Mouse (Mus musculus) urinary bladder, postnatal 10 days (tissue): ENCODE measurements at regions not wholly inside any gene's neighbourhood (a gene's known extent, or its start where the extent isn't known, plus 50 kb on each side); places are given as distances from the start of the nearest gene placed in this dataset.

ENCODE experiments used
- DNase-seq: peaks from one replicate; pipeline ENCODE4 v3.0.0; 2022; ENCODE audit warnings: low spot score

DNA sequence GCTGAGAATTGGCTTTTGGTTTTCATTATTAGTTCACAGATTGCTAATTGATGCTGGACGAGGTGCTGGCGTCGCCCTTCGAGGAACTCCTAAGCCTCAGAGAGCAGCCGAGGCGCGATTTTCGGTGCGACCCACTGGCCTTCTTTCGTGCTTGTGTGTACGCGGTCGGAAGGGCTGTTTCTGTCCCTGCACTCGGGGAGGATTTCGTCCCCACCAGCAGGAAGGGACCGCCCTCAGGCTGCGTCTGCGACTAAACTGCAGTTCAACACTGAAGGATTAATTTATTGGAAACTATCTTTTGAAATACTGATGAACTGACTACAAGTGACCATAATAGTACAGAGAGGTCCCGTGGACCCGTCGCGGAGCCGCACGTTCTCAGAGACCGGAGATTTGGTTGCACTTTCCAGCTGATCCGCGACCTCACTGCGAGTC, 228.4 kb upstream of the Sall1 start:
- no peak for DNase-seq

DNA sequence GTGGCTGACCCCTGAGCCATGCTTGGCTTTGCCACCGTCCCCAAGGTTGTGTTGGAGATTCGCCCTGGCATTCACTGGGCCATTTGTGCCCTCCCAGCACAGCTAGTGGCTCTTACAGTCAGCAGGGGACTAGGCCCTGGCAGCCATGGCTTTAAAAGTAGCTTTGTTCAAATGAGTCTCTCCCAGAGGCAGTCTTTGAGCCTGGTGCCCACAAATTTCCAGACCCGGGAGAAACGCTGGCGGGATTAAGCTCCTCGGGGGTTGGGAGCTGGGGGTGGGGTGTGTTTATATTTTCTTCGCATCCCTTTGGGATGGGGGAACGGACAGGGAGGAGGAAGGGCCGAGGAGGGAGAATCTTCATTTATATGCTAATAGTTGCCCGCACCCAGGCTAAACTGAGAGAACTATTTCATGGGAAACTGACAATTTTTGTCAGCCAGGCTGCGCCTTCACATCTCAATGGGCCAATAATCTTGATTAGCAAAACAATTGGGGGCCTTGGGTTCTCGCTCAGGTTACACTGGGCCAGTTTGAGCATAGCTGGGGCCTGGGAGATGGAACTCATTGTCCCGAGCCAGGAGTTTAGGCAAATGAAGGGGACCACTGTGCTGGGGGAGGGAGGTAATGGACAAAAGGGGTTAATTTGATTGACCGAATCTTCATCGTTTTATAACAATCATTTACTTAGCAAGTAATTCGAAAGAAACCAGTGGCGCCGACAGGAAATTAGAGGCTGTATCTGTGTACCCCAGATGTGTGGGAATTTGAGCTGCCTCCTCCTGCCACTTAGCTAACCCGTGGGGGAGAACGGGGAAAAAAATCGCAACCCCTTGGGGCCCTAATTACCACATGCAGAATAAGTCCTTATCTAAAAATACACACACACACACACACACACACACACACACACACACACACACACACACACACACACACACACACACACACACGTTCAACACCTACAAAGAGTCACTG, 227.7 kb upstream of the Sall1 start:
- DNase-seq: no peak

DNA sequence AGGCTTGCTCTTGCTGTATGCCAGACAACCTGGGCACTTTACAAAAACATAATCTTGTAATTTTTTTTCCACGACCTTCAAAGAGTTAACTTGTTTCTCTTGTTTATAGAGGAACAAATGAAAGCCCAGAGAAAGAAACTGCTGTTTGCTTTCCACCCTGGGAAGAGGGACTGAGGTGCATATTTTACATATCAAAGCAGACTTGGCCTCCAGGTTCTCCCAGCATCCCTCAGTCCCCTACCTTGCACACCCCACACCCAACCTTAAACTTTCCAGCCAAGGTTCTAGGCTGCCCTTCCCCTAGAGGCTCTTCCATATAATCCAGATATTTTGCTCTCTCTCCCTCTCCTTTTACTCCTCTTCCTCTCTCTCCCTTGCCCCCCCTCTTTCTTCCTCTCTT, 226.0 kb upstream of the Sall1 start:
- no peak for DNase-seq

DNA sequence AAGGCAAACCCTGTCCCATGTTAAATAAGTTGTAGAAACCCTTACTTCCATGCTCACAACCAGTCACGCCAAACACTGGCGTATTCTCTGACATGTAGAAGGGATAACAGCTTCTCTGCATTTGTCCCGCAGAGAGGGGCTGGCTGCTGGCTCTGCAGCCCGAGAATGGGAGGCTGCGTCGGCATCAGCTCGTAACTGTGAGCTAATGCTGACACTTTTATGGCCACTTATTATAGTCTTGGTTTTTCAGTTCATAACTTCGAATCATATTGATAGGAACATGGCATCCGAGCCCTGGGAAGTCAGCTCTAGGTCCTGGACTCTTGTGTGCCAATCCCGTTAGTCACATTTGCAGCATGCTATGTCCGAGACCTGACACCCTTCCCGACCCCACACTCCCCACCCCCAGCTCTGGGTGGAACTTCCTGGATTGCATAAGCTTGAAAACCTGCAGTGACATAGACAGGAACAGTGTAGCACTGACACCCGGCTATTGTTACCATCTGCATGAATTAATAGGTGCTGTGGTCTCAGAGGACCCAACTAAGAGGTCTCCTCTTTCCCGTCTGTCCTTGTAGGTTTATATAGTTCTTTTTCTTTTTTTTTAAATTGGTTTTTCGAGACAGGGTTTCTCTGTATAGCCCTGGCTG, 217.3 kb upstream of the Sall1 start:
- no peak for DNase-seq

DNA sequence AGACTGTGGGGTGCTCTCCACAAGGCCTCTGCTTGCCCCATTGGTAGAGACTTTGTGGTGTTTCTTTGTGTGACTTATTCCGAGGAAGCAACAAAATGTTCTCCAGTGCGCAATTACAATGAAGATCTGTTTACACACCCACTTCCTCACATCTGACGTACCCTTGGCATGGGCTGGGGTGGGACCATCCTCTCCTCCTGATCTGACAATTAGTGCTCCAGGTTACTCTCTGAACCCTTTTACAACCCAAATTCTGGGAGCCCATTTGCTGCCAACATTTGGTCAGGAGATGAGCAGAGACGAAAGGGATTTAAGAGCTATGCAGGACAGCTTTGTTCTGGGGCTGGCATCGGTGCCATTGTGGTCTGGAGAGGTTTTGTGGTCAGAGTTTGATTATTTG, 215.9 kb upstream of the Sall1 start:
- DNase-seq: no peak

DNA sequence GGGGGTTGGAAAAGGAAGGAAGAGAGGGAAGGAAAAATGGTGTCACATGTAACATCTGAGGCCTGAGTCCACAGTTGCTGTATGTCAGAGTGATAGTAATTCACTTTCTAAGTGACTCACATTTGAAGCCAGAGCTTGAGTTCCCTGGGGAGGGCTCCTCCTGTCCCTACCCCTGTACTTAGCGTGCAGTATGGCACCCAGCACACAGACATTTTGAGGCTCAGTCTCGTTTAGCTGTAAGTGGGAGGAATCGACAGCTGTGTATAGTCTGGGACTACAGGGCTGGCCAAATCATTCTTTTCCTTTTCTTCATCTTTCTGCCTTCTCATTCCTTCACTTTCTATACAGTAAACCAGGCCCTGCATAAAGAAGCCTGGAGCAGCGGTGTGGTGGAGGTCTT, 202.4 kb upstream of the Sall1 start:
- DNase-seq: no peak

DNA sequence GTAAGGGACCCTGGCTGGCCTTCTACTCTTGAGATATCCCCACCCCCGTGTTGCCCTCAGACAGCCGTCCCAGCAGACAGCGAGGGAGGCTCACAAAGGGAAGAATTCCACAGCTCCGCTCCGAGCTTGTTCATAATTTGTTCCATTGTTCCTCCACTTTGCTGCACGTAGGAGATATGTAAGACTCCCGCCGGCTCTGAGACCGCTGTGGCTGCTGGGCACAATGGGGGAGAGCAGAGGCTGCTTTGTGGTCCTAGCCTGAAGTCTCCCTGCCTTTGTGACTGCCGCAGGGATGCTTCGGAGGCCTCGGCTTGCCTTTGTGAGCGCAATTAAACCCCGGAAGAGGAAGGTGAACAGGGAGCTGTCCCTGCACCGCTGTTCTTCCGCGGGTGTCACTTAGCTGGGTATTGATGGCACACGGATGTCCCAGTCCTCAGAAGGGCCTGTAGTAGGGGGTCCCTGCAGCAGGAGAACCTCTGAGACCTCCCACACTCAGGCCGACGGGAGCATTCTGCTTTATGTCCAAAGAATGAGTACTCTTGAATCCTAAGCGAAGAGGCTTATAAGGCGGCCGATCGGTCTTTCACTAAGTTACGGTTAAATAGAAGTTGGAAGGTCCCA, 201.3 kb upstream of the Sall1 start:
- no peak for DNase-seq

DNA sequence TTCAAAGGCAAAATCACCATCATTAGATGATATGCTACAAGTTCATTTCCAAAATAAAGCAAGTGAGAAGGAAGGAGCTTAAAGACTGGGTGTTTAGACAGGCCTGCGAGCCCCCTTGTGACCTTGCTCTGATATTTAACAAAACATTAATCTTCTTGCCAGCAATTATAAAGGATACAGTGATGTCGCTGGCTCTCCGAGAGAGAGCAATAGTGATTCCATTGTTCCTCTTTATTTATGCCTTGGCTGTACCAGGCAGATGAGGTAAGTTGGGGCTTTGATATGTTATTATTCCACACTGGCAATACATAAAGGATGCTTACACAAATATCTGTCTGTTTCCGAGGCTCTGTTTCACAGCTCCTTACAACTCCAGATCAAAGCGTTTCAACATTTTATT, 197.7 kb upstream of the Sall1 start:
- DNase-seq: no peak

DNA sequence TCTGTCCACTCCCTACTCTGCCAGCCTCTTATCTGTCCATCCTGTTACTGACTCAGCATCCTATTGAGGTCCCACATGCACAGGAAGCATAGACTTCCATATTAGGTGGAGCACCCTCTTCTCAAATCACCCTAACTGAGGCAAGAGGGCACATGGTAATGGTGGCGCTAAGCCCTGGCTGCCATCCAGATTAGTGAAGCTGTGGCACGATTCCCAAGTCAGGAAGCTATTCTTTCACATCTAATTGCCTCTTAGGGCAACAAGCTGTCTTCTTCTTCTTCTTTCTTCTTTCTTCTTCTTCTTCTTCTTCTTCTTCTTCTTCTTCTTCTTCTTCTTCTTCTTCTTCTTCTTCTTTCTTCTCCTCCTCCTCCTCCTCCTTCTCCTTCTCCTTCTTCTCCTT, 195.7 kb upstream of the Sall1 start:
- no peak for DNase-seq

DNA sequence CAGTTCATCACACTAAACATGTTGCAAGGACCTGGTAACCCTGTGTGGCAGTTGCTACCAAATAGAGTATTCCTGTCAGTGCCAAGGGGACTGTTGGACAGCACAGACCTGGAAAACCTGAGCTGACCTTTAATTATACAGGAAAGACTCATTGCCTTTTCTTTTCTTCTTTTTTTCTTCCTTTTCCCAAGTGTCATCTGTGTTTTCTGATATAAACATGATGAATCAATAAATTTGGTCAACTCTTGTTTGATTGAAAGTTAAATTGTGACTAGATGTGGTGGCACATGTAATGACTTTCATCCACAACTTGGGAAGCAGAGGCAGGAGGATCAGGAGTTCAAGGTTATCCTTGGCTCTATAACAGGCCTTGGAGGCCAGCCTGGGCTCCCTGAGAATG, 190.1 kb upstream of the Sall1 start:
- no peak for DNase-seq

DNA sequence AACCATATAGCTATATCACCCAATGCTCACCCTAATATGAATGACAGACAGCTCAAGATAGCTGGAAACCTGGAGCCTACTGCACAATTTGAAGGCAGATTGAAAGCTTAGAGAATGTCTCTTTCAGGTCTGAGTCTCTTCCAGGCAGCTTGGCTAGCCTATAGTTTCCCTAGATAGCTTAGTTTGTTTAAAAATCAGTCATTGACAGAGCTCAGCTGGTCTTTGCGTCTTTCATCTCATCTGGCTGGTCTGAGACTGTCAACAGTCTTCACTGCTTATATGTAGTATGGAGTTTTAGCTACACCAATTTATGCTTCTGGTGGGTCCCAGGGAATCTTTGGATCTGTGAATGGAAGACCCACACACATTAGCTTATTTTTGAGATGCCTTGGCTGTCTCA, 188.4 kb upstream of the Sall1 start:
- DNase-seq: no peak

DNA sequence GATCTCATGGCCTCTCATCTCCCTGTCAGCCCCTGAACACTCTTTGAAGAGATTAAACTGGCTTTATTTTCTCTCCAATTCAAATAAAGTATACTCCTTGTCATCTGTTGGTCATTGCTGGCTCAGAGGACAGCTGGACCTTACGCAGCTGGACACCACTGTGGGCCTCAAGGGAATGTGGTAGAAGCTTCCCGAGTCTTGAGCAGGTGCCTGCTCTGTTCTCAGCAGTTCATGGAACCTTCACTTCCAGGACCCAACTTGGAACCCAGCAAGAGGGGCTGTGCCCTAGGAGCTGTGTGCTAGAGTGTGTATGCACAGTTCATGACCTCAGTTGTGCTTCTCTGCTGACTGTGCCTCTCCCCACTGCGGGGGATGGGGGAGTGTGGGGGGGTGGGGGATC, 185.2 kb upstream of the Sall1 start:
- no peak for DNase-seq

DNA sequence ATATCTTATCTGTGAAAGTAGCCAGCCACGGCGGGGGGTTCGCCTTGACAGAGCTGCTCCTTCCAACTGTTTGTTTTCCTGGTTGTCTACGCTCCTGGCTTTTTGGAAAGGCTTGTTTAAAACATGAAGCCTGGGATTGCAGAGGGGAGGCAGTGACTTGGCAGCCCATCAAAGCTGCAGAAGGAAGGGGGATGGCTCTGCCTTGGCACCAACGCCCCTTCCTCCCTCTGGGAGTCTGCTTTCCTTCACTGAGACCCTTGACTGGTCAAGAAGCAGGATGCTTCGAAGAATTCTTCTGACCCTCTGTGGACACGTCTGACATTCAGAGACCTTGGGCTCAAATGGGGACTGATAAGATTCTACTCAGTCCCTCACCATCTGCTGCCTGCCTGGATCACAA, 176.9 kb upstream of the Sall1 start:
- DNase-seq: no peak

DNA sequence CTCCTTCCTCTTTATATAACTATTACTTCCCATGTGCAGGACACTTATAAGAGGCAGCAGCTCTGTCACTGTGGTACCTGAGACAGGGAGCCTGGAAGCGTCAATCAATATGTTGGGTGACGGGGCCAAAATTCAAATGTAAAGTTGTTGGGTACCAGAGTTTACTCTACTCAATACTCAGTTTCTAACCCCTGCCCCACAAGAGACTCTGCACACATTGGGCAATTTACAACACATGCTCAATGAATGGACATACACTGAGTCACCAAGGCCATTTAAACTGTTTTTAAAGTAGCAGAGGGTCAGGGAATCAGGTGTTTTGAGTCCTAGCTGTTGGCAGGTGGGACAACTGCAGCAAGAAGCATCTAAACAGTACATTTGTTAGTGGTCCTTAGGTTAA, 176.4 kb upstream of the Sall1 start:
- no peak for DNase-seq

DNA sequence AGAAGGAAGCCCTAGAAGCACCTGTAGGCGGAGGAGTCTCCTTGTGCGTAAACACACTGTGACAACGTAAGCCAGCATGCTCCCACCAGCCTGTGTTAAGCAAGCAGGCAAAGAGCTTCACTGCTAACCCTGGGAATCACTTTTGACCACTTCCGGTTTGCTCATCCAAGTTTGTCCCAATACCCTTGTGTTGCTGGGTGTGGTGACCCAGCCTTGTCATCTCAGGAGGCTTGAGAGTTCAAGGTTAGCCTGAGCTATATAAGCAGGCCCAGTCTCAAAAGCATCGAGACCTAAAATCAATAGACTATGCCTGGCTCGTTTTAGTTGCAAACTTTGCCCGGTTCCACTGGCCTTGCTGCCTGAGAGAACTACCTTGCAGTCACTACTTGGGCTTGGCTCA, 175.2 kb upstream of the Sall1 start:
- no peak for DNase-seq

DNA sequence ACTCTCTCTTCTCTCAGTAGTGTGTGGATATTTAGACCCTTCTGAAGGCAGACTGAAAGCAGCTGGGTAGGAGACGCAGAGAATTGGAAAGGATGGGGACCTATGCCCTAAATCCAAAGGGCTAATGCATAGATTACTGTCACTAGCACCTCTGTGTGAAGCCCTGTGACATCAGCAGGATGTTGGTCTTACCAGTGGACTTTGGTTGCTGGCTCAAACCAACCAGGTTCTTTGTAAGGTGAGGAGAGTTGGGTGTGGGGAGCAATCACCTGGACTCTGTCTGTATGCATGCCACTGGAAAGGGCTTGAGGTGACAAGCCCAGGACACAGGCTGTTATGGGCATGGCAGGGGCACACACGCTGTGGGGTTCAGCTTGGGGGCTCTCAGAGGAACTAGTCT, 173.7 kb upstream of the Sall1 start:
- DNase-seq: no peak

DNA sequence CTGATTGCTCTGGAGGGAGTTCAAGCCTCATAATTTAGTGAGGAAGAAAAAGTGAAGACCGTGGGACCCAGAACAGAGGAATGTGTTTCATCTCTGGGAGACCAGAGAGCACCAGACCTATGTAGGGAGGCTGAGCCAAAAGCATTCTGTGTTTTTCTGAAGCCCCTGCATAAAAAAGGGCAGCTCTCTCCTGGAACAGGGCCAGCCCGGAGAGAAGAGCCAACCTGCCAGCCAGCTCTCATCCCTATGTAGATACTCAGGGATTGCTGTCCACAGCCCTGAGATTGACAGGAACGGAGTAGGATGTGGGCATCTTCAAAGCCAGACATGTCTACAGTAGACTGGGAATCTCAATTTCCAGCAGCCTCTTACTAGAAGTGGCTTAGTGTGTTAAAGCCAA, 168.0 kb upstream of the Sall1 start:
- DNase-seq: no peak

DNA sequence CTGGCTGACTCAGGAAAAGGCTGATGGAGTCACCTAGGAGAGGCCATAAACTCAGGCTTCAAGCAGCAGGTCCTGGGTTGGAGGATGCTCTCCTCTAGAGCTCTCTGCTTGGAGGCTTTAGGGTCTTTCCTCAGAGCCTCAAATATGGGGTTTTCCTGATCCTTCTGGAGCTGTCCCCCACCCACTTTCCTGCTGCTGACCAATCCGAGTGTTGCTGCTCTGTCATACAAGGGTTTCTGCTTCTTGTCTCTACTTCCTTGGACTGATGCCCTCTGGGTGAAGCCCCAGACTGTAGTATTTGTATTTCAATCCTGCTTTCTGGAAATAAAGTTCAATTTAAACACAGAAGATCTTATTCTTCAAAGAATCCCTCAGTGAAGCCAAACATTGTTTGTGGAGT, 166.7 kb upstream of the Sall1 start:
- DNase-seq: no peak

DNA sequence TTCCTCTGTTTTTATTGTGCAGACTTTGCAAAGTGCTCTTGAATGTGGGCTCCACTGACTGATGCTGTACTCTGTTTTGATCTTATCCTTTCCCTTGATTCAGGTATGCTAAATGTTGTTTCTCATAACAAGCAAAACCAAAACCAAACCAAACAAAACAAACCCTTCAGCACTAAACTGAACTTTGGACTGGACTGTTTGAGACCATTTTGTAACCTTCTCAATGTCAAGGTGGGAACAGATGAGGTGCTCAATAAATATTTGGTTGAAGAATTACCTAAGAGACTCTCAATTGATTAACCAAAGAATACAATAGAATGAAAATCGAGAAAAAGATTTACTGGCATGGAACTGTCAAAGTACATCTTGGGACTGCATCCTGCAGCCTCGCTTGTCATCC, 163.9 kb upstream of the Sall1 start:
- no peak for DNase-seq

DNA sequence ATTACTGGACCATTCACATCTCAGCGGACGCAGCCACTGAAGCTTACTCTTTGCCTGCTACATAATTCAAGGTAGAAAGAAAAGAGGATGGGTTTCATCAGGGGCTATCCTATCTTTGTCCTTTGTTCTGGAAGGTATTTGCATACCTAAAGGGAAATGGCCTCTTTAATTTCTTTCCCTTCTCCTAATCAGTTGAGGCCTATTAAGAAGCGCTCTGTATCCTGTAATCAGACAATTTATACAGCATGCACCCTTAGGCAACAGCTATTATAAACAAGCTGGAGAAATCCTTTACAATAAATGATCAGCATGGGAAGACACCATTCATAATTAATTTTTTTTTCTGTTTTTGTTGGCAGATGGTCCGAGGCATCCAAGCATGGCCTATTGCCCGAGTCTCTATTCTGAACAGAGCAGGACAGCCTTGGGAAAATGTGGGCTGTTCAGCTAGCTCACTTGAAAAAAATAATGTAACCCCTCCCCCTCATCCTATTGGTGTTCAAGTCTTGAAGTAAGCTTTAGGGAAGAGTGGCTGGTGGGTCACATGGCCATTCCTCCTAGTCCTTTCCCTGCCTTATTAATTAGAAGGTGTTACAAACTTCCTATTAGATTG, 158.6 kb upstream of the Sall1 start:
- DNase-seq: no peak

DNA sequence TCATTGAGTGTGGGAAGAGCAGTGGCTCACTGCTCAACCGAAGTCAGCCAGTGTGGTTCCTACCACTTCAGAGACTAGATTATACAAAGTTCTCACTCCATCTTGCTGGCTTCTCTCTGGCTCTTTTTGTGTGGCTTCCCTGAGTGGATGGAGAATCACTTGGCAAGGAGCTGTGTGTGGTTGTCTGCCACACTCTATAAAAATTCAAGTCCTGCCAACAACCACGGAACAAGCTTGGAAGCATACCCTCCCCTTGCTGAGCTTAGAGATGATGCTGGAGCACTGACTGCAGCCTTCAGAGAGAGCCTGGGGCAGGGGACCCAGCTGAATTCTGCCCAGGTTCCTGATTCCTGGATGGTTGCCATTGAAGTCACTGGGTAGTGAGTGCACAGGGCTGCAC, 156.3 kb upstream of the Sall1 start:
- no peak for DNase-seq

DNA sequence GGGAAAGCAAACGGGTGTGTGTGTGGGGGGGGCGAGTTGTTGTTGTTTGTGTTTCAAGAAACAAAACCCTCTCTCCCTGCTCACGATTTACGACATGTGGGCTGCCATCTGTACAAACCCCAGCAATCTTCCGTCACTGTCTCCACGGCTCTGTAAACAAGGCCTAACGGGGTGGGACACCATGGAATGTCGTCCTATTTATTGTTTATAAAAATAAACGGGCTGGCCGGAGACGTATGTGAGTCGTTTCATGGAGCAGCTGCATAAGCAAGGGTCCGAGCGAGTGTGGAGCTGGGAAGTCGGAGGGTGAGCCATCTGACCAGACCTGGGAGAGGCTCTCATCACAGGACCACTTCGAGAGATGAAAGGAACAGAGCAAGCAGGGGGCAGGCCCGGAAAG, 141.4 kb upstream of the Sall1 start:
- no peak for DNase-seq

DNA sequence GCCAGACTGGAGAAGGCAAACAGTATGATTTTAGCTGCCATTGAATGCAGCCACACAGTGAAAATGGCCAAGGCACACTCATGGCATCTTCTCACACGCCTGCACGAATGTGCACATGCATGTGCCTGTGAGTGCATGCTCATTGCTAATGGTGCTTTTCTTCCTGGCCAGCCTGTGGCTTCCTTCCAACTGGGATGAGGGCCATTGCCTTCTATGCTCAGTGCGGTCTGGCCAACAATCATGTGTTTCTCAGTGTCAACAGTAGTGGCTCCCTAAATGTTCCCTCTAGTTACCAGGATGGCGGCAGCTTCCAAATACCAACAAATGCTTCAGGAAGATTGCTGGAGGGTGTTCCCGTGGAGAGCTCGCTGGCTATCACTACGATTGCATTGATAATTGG, 131.7 kb upstream of the Sall1 start:
- no peak for DNase-seq
